27 mouse cellular contexts compared by ENCODE assay signal in genomic region chr8:95906738-95907137, GRCm38 (mm10). TPM values are rescaled to one million over a fixed set of nuclear protein-coding genes. Genes with fewer than 3 reads are reported as not detected.
DNase-seq lines count a peak whose midpoint lies in the region; ATAC-seq and TF ChIP-seq lines count a peak whose summit lies in the region.
"Had no signal": no experiment of that assay in that cellular context is flagged by ENCODE, and none has a peak within 500 bp of the region (broad histone marks: within the 10 kb centered on the region; RNA-seq: fewer than 3 reads in every experiment).

No protein-coding gene starts in this region.

- H3K79me3 ChIP-seq in C2C12 (ENCODE audit: low read depth), result no peaks in the 10 kb centered on the region

- no peak for TF ChIP-seq CTCF in C2C12 (IDR thresholded peaks at IDR 0.05; ENCODE audit: control insufficient read depth, insufficient read depth, insufficient read length)

- H3K27me3 ChIP-seq in C2C12 (ENCODE audit: control insufficient read depth, insufficient read depth, insufficient read length), result peaks cover 4% of the 10 kb centered on the region
- H3K27me3 ChIP-seq: embryonic facial prominence, embryonic 13.5 days; forebrain, embryonic 12.5 days; forebrain, embryonic 15.5 days; heart, embryonic 12.5 days; heart, embryonic 15.5 days had no signal

- no peaks in the 10 kb centered on the region for H3K36me3 ChIP-seq in C2C12 (ENCODE audit: control insufficient read depth, insufficient read depth)
- H3K36me3 ChIP-seq: embryonic facial prominence, embryonic 10.5 days; embryonic facial prominence, embryonic 13.5 days; forebrain, embryonic 12.5 days; forebrain, embryonic 15.5 days; heart, embryonic 12.5 days; heart, embryonic 15.5 days had no signal

- ATAC-seq in granulocyte monocyte progenitor cell, adult 5-6 weeks (replicated peaks; ENCODE audit: poor library complexity, severe bottlenecking), result peak; percentile 81
- peak; percentile 76 for ATAC-seq in megakaryocyte progenitor cell, adult 5-6 weeks (replicated peaks; ENCODE audit: poor library complexity)
- no peak for ATAC-seq in megakaryocyte-erythroid progenitor cell, adult 5-6 weeks (replicated peaks; ENCODE audit: low FRiP score, low TSS enrichment, poor library complexity, severe bottlenecking)
- ATAC-seq: forebrain, embryonic 15.5 days; hindbrain, postnatal 0 days; inflammation-experienced regulatory T-cells, adult 6 months; intestine, embryonic 16.5 days had no signal

- no peaks in the 10 kb centered on the region for H3K79me2 ChIP-seq in C2C12 (ENCODE audit: control insufficient read depth, insufficient read depth)

- no peak overlapping the region for H3ac ChIP-seq in C2C12 (ENCODE audit: control insufficient read depth, insufficient read length, low read depth)

- H3K4me3 ChIP-seq in C2C12 (ENCODE audit: insufficient read depth, poor library complexity, severe bottlenecking), result no peak overlapping the region
- H3K4me3 ChIP-seq: embryonic facial prominence, embryonic 10.5 days; embryonic facial prominence, embryonic 13.5 days; erythroblast, embryonic 14.5 days; forebrain, embryonic 12.5 days; forebrain, embryonic 15.5 days; heart, embryonic 12.5 days; heart, embryonic 15.5 days had no signal

- DNase-seq in heart, adult 9 months (ENCODE audit: low spot score in 2 of 2), result no peak
- DNase-seq in spleen, postnatal 36 days (ENCODE audit: low spot score in 2 of 2), result no peak
- DNase-seq: adrenal gland, postnatal 10 days; adrenal gland, postnatal 36 days; cerebellum, adult 11 months; cerebellum, adult 2 months; cerebellum, adult 9-11 months; cerebellum, postnatal 25 days; embryo, embryonic 11 days; gastrocnemius, postnatal 10 days; gastrocnemius, postnatal 36 days; heart, postnatal 10 days; heart, postnatal 36 days had no signal

TF ChIP-seq in C2C12, 6 proteins besides CTCF, POLR2A, EP300 and RAD21:
- TF ChIP-seq MAX (IDR thresholded peaks at IDR 0.05) (no peak), USF1 (IDR thresholded peaks at IDR 0.05; ENCODE audit: low read depth) (no peak), FOSL1 (IDR thresholded peaks at IDR 0.05; ENCODE audit: insufficient read depth, low read length, poor library complexity, severe bottlenecking) (no peak), MYOG (IDR thresholded peaks at IDR 0.05; ENCODE audit: control insufficient read depth, extremely low read depth, insufficient read length) (no peak), CEBPB (IDR thresholded peaks at IDR 0.05; ENCODE audit: low read depth) (peak; percentile 40), MYOD1 (IDR thresholded peaks at IDR 0.05; ENCODE audit: control insufficient read depth, insufficient read length, low read depth) (no peak)

RNA-seq across cellular contexts. Expression of gene Got2, which starts 18.4 kb away (rescaled TPM):
- 189 TPM for polyA plus RNA-seq in C2C12 (2012; fragmentation: generic; extraction: Trizol)
- 222 and 244 TPM in 2 replicates for total RNA-seq in granulocyte monocyte progenitor cell, adult 5-6 weeks (2014; fragmentation: Nextera tagmentation)
- total RNA-seq in granulocyte monocyte progenitor cell, adult 5-6 weeks (2017), result 110 and 114 TPM in 2 replicates
- total RNA-seq in megakaryocyte progenitor cell, adult 5-6 weeks (2015), result 138 and 157 TPM in 2 replicates
- 116 and 132 TPM in 2 replicates for total RNA-seq in megakaryocyte progenitor cell, adult 5-6 weeks (2017)
- total RNA-seq in megakaryocyte-erythroid progenitor cell, adult 5-6 weeks (2014; fragmentation: Nextera tagmentation), result 209 and 215 TPM in 2 replicates
- total RNA-seq in megakaryocyte-erythroid progenitor cell, adult 5-6 weeks (2017), result 106 and 141 TPM in 2 replicates

RNA-seq across cellular contexts. Expression of gene Slc38a7, which starts 53.4 kb away (rescaled TPM):
- polyA plus RNA-seq in C2C12 (2012; fragmentation: generic; extraction: Trizol), result 26.2 TPM
- total RNA-seq in granulocyte monocyte progenitor cell, adult 5-6 weeks (2014; fragmentation: Nextera tagmentation), result 8.2 and 21.8 TPM in 2 replicates
- 7.0 and 8.4 TPM in 2 replicates for total RNA-seq in granulocyte monocyte progenitor cell, adult 5-6 weeks (2017)
- total RNA-seq in megakaryocyte progenitor cell, adult 5-6 weeks (2015), result 6.4 and 6.8 TPM in 2 replicates
- 4.2 and 5.1 TPM in 2 replicates for total RNA-seq in megakaryocyte progenitor cell, adult 5-6 weeks (2017)
- 10.0 and 13.4 TPM in 2 replicates for total RNA-seq in megakaryocyte-erythroid progenitor cell, adult 5-6 weeks (2014; fragmentation: Nextera tagmentation)
- 6.2 and 13.1 TPM in 2 replicates for total RNA-seq in megakaryocyte-erythroid progenitor cell, adult 5-6 weeks (2017)
